Mouse (Mus musculus): ENCODE results near the gene Scn4b.

Scn4b gene

DNA sequence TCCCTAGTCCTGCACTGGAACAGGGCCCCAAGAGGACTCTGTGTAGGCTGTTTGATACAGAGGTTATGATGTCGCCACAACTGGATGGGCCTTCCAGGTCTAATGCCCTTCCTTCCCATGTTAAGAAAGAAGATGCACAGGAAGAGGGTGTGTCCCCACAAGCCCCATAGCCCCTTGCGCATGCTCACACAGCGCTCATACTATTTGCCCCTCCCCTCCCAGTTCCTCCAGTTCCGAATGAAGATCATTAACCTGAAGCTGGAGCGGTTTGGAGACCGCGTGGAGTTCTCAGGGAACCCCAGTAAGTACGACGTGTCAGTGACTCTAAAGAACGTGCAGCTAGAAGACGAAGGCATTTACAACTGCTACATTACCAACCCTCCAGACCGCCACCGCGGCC is 13.0 kb upstream of the Scn4b start:
- DNase-seq (ENCODE audit: low spot score in 2 of 2): no peak

DNA sequence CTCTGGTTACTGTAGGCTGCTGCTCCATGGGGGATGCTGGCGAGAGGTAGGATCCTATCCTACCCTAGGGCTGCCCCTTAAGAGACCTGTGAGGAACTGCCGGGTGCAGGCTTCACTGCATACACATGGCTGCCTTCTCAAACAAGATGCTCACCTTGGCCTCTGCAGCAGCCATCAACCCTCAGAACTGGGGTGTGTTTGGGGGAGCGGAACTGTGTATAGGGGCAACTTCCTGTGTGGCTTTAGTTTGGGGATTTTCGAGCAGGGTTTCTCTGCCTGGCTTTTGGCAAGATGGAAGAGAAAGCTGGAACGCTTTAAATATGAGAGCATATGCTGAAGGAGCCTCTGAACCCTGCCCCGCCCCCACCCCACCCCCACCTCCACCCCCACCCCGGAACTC is 11.3 kb upstream of the Scn4b start:
- DNase-seq (ENCODE audit: low spot score in 2 of 2): no peak

DNA sequence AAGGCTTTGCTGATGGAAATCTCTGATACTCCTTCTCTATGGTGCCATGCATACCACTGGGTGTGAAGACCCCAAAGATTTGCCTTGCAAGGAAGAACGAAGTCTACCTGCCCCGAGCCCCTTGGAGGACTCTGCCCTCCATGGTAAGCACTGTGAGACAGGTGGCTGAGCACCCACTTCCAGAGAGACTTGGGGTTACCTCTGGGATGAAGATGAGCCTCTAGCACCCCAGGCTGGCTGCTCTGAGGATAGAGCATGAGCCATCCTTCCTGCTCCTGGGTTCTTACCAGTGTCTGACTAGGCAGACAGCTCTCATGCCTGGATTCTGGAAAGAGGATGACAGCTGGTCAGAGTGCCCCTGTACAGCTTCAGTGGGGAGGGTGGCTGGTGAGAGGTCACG is 8.1 kb upstream of the Scn4b start:
- DNase-seq (ENCODE audit: low spot score in 2 of 2): no peak

DNA sequence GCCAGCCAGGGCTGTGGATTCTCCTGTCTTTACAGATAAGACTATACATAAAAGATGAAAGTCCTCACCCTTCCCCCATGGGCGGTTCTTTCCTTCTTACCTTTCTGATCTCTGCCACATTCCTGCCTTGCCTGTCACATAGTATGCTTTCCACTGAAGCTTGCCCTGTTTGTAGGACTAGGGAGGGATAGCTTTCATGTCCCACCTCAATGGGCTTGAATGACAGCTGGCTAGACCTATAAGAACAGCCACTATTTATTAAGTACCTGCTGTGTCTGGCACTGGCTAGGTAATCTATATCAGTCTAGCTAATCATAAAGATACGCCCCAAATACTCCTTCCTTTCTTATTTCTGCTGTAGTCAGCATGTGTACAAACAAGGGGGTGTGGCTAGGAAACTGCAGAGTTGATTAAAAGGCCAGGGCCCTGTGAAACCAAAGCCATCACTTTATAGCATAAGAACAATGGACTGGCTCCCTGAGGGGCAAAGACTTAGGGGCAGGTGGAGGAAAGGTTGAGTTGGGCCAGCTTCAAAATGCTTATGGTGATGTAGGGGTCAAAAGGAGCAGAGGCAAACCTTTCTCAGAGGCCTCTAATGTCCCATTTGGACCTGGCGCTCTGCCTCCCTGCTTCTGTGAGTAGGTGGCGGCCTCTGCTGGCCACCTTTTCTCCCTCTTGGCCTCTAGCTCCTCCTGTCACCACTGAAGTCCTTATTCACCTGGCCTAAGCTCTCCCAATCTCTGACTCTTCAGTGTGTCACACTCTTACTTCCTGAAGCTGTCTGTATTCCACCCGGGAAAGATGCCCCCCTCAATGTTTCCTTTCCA is 4.5 kb upstream of the Scn4b start:
- no peak for DNase-seq (ENCODE audit: low spot score in 2 of 2)

DNA sequence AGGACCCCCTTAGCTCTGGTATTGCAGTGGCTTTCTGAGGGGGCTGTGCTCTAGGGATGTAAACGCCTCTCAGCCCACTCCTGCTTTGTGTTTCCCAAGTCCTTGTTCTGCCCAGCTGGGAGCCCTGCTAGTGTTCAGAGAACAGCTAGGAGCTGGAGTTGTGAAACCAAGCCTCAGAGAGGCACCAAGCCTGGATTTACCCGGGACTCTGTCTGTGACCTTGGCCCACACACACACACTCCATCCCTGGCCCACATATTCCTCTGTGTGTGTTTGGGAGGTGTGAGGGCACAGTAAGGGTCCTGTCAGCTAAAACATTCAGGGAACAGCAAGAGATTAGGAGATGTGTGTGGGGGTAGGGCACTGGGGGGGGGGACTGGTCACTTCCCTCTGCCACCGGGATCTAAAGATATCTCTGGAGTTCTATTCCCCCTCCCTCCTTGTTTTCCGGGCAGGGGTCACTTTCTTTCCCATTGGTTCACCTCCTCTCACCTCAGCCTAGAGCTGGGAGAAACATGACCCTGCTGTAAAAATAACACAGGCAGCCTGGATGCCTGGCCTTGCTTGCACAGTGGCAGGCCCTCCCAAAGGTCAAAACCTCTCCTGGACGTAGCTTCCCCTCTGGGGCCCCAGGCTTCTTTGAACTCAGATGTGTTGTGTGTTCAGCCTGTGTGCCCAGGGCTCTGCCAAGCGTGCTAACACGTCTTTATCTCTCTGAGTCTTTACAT is 1.6 kb upstream of the Scn4b start:
- DNase-seq (ENCODE audit: low spot score in 2 of 2): no peak

DNA sequence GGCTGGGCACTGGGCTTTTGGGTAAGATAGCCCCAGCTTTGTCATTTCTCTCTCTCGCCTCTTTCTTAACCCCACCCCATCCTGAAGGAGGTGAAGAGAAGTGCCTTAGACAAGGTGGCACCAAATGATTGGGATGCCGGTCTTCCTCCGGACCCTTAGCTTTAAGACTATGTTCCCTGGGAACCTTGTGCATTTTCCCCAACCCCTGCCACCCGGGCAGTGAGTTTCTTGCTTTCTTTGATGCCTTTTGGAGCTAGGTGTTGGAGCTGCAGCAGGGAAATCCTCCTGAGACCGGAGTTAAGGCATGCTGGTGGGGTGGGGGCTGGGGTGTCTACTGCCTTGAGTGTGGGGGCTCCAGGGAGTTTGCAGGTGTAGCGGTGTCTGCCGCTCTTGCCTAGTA is 887 bp downstream of the Scn4b start:
- DNase-seq (ENCODE audit: low spot score in 2 of 2): no peak

DNA sequence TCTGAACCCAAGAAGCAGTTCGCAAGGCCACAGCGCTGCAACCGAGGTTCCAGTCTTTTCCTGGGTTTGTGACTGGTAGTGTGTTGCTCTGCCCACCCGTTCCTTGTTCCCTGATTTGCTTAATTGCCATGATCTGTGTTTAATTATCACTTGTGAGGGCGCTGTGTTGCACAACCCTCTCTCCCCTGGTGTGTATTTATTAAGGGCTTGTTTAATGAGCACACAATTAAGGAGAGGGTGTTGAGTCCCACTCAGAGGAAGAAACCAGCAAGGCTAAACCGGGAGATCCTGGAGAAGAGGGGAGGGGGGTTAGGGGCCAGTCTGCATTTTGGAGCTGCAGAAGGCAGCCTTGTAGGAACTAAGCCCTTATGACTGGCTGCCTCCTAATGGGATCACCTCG is 2.8 kb downstream of the Scn4b start:
- DNase-seq (ENCODE audit: low spot score in 2 of 2): no peak

DNA sequence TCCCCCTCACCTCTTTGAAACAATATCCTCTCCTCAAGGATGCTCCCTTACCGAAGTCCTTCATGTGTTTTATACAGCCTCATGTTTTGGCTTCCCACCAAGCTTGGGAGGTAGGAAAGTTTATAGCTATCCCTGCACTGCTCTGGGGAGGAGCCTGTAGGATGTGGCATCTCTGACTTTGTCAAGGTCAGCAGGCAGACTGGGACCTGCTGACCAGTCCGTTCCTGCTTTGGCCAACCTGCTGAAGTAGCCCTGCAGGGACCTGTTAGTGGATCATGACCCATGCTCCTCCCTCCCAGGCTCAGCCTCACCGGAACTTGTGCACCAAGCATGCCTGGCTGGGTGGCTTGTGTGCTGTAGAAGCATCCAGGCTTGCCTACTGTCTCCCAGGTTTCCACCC is 4.5 kb downstream of the Scn4b start:
- DNase-seq (ENCODE audit: low spot score in 2 of 2): no peak

DNA sequence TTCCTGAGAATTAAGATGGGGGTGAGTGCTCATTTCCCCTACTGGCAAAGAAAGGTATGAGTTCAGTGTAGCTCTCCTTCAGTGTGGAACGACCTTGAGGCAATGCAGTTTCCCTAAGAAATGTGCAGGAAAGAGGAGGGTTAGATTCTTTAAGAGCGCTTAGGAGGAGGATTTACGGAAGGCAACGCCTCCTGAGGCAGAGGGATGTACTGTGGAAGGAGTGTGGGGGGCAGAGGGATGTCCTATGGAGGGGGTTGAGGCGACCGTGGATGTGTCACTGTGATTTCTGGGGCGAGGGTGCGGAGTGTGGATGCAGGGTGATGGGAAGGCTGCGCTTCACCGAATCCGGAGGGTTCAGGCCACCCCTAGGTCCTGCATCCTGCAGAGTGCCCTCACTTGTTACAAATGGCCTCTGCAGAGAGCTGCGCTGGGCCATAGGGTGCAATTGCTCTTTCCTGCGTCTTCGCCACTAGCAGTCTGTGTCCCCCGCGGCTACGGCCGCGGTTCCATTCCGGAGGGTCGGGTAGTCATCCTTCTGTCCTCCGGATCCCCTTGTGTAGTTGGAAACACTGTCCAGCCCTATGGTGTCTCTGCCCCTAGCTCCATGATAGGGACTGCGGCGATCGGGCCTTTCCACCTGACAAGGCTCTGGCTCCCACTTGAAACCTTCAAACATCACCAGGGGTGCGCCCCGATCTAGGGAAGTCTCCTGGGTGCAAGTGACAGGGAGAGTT is 7.5 kb downstream of the Scn4b start:
- peak in 1 of 2 experiments; percentile 56 for DNase-seq (ENCODE audit: low spot score in 2 of 2)

DNA sequence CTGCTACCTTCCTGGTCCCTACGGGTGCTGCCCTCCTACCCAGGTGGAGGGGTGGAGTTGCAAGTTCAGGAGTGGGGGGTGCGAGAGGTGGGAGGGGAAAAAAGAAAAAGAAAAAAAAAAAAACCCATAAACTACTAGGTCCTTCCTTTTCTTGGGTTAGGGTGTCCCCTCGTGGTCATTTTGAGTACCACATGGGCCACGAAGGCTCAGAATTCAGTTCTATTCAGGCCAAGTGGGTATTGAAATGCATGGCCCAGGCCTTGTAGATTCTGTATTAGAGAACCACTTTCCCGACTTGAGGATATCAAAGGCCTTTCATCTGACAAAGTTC is 8.0 kb downstream of the Scn4b start:
- peak; percentile 85 to 92 for DNase-seq (ENCODE audit: low spot score in 2 of 2)

DNA sequence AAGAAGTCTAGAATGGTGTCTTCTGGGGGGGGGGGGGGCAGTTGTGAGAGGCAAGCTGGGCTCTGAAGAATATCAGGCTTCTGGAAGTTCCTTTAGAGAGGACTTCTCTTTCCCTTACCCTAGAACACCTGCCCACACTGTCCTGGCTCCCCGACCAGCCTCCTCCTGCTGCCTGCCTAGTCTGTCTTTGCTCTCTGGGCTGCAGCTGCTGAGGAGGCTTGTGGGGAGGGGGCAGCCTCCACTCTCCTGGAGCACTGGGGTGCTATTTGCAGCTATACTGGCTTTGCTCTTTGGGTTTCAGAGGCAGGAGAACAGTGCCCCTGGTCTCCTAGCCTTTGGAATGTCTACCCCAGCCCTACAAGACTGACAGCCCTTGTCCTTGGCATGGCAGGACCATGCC is 12.7 kb downstream of the Scn4b start:
- no peak for DNase-seq (ENCODE audit: low spot score in 2 of 2)

DNA sequence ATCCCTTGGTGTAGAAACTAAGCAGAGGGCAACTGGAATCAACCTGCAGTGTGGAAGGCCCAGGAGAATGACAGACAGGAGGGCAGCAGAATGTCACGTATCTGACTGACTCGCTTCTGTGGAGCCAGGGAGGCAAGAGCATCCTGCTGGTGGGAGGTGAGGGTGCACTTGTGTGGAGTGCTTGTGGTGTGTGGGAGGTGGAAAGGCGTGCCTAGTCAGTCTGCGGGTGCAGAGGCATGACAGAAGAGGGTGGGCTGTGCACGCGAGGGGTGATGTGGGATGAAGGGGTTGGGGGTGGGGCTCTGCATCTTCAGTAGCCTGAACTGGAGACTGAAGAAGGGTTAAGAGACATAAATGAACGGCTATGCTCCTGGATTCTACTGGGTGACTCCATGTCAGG is 15.2 kb downstream of the Scn4b start:
- no peak for DNase-seq (ENCODE audit: low spot score in 2 of 2)

DNA sequence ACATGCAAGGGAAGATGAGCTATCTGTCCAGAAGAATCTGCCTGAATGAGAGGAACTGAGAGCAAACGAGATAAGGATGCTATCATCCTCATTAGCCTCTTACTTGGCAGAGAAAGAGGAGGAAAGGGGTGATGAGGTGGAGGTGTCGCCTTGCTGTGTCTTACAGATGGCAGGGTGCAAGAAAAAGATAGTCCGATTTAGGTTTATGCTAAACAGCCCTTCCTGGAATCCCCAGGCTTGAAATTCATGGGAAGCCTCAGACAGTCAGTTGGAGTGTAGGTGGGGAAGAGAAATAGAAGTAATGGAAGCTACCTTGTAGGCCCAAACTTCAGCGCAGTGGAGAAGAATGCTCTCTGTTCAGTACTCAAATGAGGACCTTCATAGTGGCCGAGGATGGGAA is 29.7 kb downstream of the Scn4b start:
- DNase-seq (ENCODE audit: low spot score in 2 of 2): no peak

DNA sequence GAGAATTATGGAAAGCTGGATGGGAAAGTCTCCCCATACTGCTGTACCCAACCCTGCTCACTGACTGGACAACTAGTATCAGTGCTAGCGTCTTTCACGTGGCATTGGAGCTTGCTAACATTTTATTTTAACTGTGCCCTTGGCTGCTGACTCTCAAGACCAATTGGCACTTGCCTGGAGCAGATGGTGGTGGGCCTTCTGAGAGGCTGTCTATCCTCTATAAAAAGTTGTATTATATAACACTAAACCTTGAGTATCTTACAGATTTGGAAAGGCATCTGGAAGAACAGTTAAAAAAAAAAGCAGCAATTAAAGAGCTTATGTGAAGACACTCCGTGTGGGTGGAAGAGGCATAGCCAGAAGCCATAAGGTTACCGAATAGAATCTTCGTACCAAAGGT is 32.0 kb downstream of the Scn4b start:
- peak; percentile 60 to 68 for DNase-seq (ENCODE audit: low spot score in 2 of 2)

DNA sequence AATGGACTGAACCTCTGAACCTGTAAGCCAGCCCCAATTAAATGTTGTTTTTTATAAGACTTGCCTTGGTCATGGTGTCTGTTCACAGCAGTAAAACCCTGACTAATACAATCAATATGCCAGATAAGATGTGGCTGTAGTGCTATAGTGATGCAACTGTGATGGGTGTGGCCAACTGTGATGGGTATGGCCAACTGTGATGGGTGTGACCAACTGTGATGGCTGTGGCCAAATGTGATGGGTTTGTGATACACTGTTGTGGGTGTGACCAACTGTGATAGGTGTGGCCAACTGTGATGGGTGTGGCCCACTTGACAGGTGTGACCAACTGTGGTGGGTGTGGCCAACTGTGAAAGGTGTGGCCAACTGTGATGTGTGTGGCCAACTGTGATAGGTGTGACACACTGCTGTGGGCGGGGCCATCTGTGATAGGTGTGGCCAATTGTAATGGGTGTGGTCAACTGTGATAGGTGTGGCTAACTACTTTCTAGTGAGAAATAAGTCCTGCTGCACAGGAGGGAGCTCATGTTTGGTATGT is 32.9 kb downstream of the Scn4b start:
- DNase-seq (ENCODE audit: low spot score in 2 of 2): no peak

DNA sequence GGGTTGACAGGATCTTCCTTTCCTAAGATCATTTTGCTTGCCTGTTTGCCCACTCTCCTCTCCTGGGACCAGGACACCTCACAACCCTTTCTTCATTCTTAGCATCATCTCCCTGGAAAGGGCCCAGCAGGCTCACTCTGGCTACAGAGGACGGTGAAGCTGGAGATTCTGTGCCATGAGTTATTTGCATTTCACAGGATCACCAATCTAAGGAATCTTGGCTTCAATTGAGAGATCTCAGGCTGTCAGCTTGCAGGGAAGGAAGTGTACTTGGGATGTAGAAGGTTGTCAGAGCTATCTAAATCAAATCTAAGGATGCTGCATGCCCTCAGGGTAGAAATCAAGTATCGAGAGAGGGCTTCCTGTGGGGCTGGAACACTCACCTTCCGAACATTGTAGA is 35.3 kb downstream of the Scn4b start:
- DNase-seq (ENCODE audit: low spot score in 2 of 2): no peak

DNA sequence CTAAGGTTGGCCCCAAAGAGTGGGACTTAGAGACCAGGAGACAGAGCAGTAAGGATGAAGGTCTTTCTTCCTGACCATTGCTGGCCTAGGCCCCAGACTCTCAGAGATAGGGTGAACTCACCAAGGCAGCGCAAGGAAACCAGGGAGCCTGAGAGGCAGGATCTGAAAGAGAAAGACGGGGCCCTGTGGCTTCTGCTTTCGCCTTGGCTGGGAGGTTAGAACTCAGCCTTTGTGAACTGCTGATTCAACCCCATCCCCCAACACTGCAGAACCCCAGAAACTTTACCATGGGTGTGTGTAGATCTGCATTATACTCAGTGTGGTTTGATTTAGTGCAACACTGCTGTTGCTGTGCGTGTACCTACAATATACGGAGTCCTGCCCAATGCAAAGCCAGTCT is 41.1 kb downstream of the Scn4b start:
- no peak for DNase-seq (ENCODE audit: low spot score in 2 of 2)

DNA sequence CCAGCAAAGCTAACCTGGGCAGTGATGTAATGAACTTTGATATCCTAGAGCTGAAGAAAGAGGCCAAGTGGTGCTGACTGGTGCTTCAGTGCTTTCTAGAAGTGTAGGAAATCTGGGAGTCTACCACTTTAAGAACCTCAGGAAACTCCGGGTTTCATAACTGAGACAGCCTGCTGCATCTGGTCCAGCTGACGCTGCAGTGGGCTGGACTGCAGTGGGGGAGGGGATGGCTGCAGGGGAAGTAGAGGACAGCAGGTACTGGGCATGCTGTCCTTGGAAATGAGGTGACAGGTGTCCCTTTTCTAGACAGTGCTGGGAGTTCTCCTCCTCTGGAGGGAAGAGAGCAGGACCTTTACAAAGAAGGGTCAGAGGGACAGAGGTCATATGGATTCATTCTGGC is 43.6 kb downstream of the Scn4b start, which contains the start of gene BC049352:
Gene BC049352 (plus strand): TSS at position 238 of the 400 bp plus-strand sequence.
- no peak for DNase-seq (ENCODE audit: low spot score in 2 of 2)

DNA sequence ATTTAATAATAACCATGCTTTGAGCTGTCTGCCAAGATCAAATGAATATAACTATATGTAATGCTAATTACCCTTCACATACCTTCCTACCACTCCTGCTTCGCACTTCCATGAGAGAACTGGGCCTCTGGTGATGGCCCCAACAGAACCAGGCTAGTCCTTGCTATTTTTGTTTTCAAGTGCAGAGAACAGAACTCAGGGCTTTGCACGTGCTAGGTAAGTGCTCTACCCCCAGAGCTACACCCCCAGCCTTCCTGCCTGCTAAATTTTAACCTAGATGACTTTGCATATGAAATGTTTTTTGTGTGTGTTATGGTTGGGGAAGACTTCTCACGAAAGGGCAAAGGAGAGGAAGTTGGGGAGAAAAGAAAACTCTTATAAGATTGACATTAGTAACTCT is 44.3 kb downstream of the Scn4b start:
- no peak for DNase-seq (ENCODE audit: low spot score in 2 of 2)

DNA sequence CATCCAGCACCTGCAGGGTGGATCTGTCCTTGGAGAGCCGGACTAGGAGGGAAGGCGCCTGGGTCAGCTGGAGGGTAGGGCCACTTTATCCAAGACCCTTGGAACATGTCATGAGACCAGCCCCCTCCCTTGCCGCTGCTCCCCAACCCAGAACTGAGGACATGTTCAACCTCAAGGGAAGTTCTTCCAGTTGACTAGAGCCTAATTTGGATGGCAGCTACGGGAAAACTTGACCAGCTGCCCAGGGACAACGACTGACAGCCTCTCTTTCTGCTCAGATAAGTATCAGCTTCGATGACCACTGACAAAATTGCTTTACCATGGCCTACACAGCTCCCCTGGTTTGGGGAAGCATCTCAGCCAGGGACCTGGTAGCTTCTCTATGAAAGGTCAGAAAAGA is 45.1 kb downstream of the Scn4b start:
- DNase-seq (ENCODE audit: low spot score in 2 of 2): no peak

DNA sequence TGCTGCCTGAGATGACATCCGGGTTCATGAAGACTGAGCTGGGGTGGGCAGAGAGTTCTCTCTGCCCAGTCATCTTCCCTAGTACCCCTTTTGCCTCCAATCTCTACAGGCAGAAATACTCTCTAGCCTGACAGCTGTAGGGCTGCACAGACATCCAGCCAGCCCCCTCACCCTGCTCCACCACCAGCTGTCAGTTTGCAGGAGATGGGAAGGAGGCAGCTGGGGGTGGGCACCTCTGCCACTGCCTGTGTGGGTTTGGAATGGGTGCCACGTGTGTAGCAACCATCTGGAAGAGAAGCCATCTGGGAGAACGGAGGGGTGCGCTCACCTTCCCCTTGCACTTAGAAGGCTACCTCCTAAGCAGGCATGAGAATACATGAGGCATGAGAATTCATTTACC is 47.1 kb downstream of the Scn4b start:
- DNase-seq (ENCODE audit: low spot score in 2 of 2): peak; percentile 68 to 73
